Mouse (Mus musculus): ENCODE results near the gene Tmem141. TPM values are rescaled to one million over a fixed set of nuclear protein-coding genes. Genes with fewer than 3 reads are reported as not detected.

The Tmem141 gene
- polyA plus RNA-seq (2012; fragmentation: generic; extraction: Trizol), result 32.6 TPM

- H3K36me3 ChIP-seq (ENCODE audit: control insufficient read depth, insufficient read depth), result no peaks in the 10 kb centered on the region
- H3K4me2 ChIP-seq (ENCODE audit: low read depth), result peak within 1 kb of the TSS; percentile 79
- H3ac ChIP-seq (ENCODE audit: control insufficient read depth, insufficient read length), result no peak within 1 kb of the TSS
- H3K4me3 ChIP-seq, result peak within 1 kb of the TSS; percentile 23
- TF ChIP-seq POLR2A (IDR thresholded peaks at IDR 0.05; ENCODE audit: insufficient read length, low read depth) (peak; percentile 80), USF1 (IDR thresholded peaks at IDR 0.05; ENCODE audit: low read depth) (no peak), POLR2AphosphoS2 (IDR thresholded peaks at IDR 0.05; ENCODE audit: insufficient read length, low read depth) (peak; percentile 64)
- no peaks in the 10 kb centered on the region for H3K79me2 ChIP-seq (ENCODE audit: control insufficient read depth, insufficient read depth)
- peaks cover 48% of the 10 kb centered on the region for H3K27me3 ChIP-seq (ENCODE audit: control insufficient read depth, insufficient read depth, insufficient read length)
Measured at GRCm38 (mm10) chr2:25621229-25622200, at the start of gene Tmem141. Tmem141 (minus strand) TSS chr2:25622005.

- H3K4me2 ChIP-seq (ENCODE audit: low read depth), result no peak overlapping the region
- H3K4me3 ChIP-seq, result no peak overlapping the region
- H3K79me2 ChIP-seq (ENCODE audit: control insufficient read depth, insufficient read depth), result no peaks in the 10 kb centered on the region
- TF ChIP-seq CEBPB (IDR thresholded peaks at IDR 0.05; ENCODE audit: insufficient read depth, poor library complexity, severe bottlenecking) (no peak), MAX (IDR thresholded peaks at IDR 0.05; ENCODE audit: low read depth) (no peak), SRF (IDR thresholded peaks at IDR 0.05; ENCODE audit: control insufficient read depth, insufficient read length, low read depth) (no peak), E2F4 (IDR thresholded peaks at IDR 0.05; ENCODE audit: insufficient read depth) (no peak), MYOD1 (IDR thresholded peaks at IDR 0.05; ENCODE audit: control insufficient read depth in 1 of 3, insufficient read length in 2 of 3, low read depth in 2 of 3) (no peak), TCF3 (IDR thresholded peaks at IDR 0.05; ENCODE audit: insufficient read length, low read depth) (no peak), POLR2A (IDR thresholded peaks at IDR 0.05; ENCODE audit: insufficient read length, low read depth) (no peak), USF1 (IDR thresholded peaks at IDR 0.05; ENCODE audit: low read depth) (no peak), REST (IDR thresholded peaks at IDR 0.05; ENCODE audit: insufficient read depth, insufficient read length) (no peak), MYOG (IDR thresholded peaks at IDR 0.05; ENCODE audit: control insufficient read depth in 1 of 3, insufficient read depth in 1 of 3, insufficient read length in 2 of 3, low read depth in 2 of 3) (no peak), TCF12 (IDR thresholded peaks at IDR 0.05; ENCODE audit: insufficient read depth, poor library complexity, severe bottlenecking) (no peak), POLR2AphosphoS2 (IDR thresholded peaks at IDR 0.05; ENCODE audit: insufficient read length, low read depth) (no peak)
- H3K27me3 ChIP-seq (ENCODE audit: control insufficient read depth, insufficient read depth, insufficient read length), result peaks cover 11% of the 10 kb centered on the region
- H3ac ChIP-seq (ENCODE audit: control insufficient read depth, insufficient read length), result no peak overlapping the region
- no peaks in the 10 kb centered on the region for H3K36me3 ChIP-seq (ENCODE audit: control insufficient read depth, insufficient read depth)
Measured at GRCm38 (mm10) chr2:25666516-25666915, 44.7 kb upstream of the Tmem141 start.

- Histone ChIP-seq H3K27me3 (ENCODE audit: control insufficient read depth, insufficient read depth, insufficient read length) (peaks cover 7% of the 10 kb centered on the region), H3ac (ENCODE audit: control insufficient read depth, insufficient read length) (no peak overlapping the region), H3K36me3 (ENCODE audit: control insufficient read depth, insufficient read depth) (no peaks in the 10 kb centered on the region), H3K4me3 (no peak overlapping the region), H3K79me2 (ENCODE audit: control insufficient read depth, insufficient read depth) (no peaks in the 10 kb centered on the region), H3K4me2 (ENCODE audit: low read depth) (no peak overlapping the region)
- no peak for TF ChIP-seq CEBPB (IDR thresholded peaks at IDR 0.05; ENCODE audit: insufficient read depth, poor library complexity, severe bottlenecking)
- TF ChIP-seq REST (IDR thresholded peaks at IDR 0.05; ENCODE audit: insufficient read depth, insufficient read length), result no peak
Measured at GRCm38 (mm10) chr2:25664125-25664524, 42.3 kb upstream of the Tmem141 start.

- Histone ChIP-seq H3K4me2 (ENCODE audit: low read depth) (no peak overlapping the region), H3K27me3 (ENCODE audit: control insufficient read depth, insufficient read depth, insufficient read length) (peaks cover 7% of the 10 kb centered on the region), H3K4me3 (no peak overlapping the region), H3K36me3 (ENCODE audit: control insufficient read depth, insufficient read depth) (no peaks in the 10 kb centered on the region), H3ac (ENCODE audit: control insufficient read depth, insufficient read length) (no peak overlapping the region), H3K79me2 (ENCODE audit: control insufficient read depth, insufficient read depth) (no peaks in the 10 kb centered on the region)
- TF ChIP-seq CEBPB (IDR thresholded peaks at IDR 0.05; ENCODE audit: insufficient read depth, poor library complexity, severe bottlenecking), result no peak
- TF ChIP-seq TCF3 (IDR thresholded peaks at IDR 0.05; ENCODE audit: insufficient read length, low read depth), result no peak
- TF ChIP-seq MAX (IDR thresholded peaks at IDR 0.05; ENCODE audit: low read depth), result no peak
Measured at GRCm38 (mm10) chr2:25663511-25663910, 41.7 kb upstream of the Tmem141 start.

GRCm38 (mm10) chr2:25661245-25661970 is 39.6 kb upstream of the Tmem141 start:
- H3K36me3 ChIP-seq (ENCODE audit: control insufficient read depth, insufficient read depth), result no peaks in the 10 kb centered on the region
- H3ac ChIP-seq (ENCODE audit: control insufficient read depth, insufficient read length), result no peak overlapping the region
- H3K79me2 ChIP-seq (ENCODE audit: control insufficient read depth, insufficient read depth), result no peaks in the 10 kb centered on the region
- no peak overlapping the region for H3K4me3 ChIP-seq
- peak overlapping the region; percentile 68 for H3K4me2 ChIP-seq (ENCODE audit: low read depth)
- TF ChIP-seq MYOG (IDR thresholded peaks at IDR 0.05; ENCODE audit: control insufficient read depth in 1 of 3, insufficient read depth in 1 of 3, insufficient read length in 2 of 3, low read depth in 2 of 3) (peak; percentile 14 to 69 (median 19)), POLR2AphosphoS2 (IDR thresholded peaks at IDR 0.05; ENCODE audit: insufficient read length, low read depth) (no peak), TCF12 (IDR thresholded peaks at IDR 0.05; ENCODE audit: insufficient read depth, poor library complexity, severe bottlenecking) (no peak), MYOD1 (IDR thresholded peaks at IDR 0.05; ENCODE audit: control insufficient read depth in 1 of 3, insufficient read length in 2 of 3, low read depth in 2 of 3) (peak; percentile 1 to 86 (median 66))
- H3K27me3 ChIP-seq (ENCODE audit: control insufficient read depth, insufficient read depth, insufficient read length), result peaks cover 2% of the 10 kb centered on the region

All from myocyte (in vitro differentiated cells).